Mouse (Mus musculus) effector memory CD4-positive, alpha-beta T cell, adult 7 months (primary cell): ENCODE measurements around the gene Cavin4. TPM values are rescaled to one million over a fixed set of nuclear protein-coding genes. Genes with fewer than 3 reads are reported as not detected.

Source experiments
- polyA plus RNA-seq: library from polyadenylated mRNA; unstranded; fragments of 100-300 nt; shearing (Covaris generic); gene quantifications from one replicate; pipeline ENCODE4 v1.2.1, GENCODE M21; 2017

The Cavin4 gene
- 0.30 TPM for polyA plus RNA-seq

GRCm38 (mm10) chr4:48663271-48663670 lies at the start of gene Cavin4:
Cavin4 (plus strand) TSS chr4:48663514.

Other genes starting within 250 kb of the Cavin4 start
- gene Tex10, start 190.1 kb upstream of the Cavin4 start, polyA plus RNA-seq: 63.1 TPM
- not detected for gene Msantd3, start 123.6 kb upstream of the Cavin4 start, polyA plus RNA-seq
- gene Tmeff1, start 78.3 kb upstream of the Cavin4 start, polyA plus RNA-seq: not detected